Mouse (Mus musculus): ENCODE results near the gene Net1. TPM values are rescaled to one million over a fixed set of nuclear protein-coding genes. Genes with fewer than 3 reads are reported as not detected.

Net1 gene
- polyA plus RNA-seq, 1 experiment from 2014 or later, result 12.9 TPM

DNA sequence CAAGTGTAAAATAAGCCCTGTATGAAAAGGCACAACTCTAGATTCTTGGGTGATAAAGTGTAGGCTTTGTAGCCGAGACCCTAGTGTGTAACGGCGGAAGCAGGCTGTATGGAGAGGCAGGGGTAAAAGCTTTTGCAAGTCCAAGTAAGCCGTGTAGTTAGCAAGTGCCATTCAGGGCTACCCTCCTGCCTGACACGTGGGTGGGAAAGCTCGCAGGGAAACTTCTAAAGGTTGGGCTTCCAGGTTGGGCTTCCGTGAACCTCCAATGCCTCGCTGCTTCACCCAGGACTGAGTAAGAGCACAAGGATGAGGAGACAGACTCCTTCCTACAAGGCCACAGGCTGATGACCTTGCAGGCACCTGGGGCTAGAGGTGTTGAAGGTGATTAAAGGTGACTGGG lies 23.5 kb downstream of the Net1 start:
- ATAC-seq, result no peak
- WGBS, result 76% methylated on average over 8 of the region's 8 CpGs
- H3K9ac ChIP-seq (ENCODE audit: low read depth, low read length), result no peak overlapping the region
- H3K36me3 ChIP-seq (ENCODE audit: control insufficient read depth, insufficient read depth, low read length), result no peaks in the 10 kb centered on the region
- H3K9me3 ChIP-seq (ENCODE audit: control insufficient read depth, low read length), result no peaks in the 10 kb centered on the region
- H3K4me3 ChIP-seq (ENCODE audit: low read length), result no peak overlapping the region
- peaks cover 4% of the 10 kb centered on the region; the same call in 1 of the 2 replicates for H3K27me3 ChIP-seq (replicated peaks; ENCODE audit: control insufficient read depth, insufficient read depth, low read length)
- H3K4me2 ChIP-seq (ENCODE audit: low read length), result no peak overlapping the region
- H3K27ac ChIP-seq (ENCODE audit: low read depth, low read length), result no peak overlapping the region
- H3K4me1 ChIP-seq (ENCODE audit: control insufficient read depth, insufficient read depth, low read depth, low read length), result peaks cover 3% of the 10 kb centered on the region

GRCm38 (mm10) chr13:3893126-3893734 lies 24.8 kb downstream of the Net1 start:
- peak; percentile 100 for ATAC-seq
- Histone ChIP-seq H3K4me2 (ENCODE audit: low read length) (peak overlapping the region; percentile 93), H3K36me3 (ENCODE audit: control insufficient read depth, insufficient read depth, low read length) (no peaks in the 10 kb centered on the region), H3K4me1 (ENCODE audit: control insufficient read depth, insufficient read depth, low read depth, low read length) (peaks cover 3% of the 10 kb centered on the region), H3K9ac (ENCODE audit: low read depth, low read length) (peak overlapping the region; percentile 72), H3K27ac (ENCODE audit: low read depth, low read length) (0 out of 2 replicates have a peak overlapping the region, but pooled peaks have one; percentile 39), H3K27me3 (replicated peaks; ENCODE audit: control insufficient read depth, insufficient read depth, low read length) (peaks cover 4% of the 10 kb centered on the region; the same call in 1 of the 2 replicates), H3K9me3 (ENCODE audit: control insufficient read depth, low read length) (no peaks in the 10 kb centered on the region), H3K4me3 (ENCODE audit: low read length) (peak overlapping the region; percentile 57)
- under 1% methylated on average over 35 of the region's 35 CpGs for WGBS

- ATAC-seq, result no peak
- Histone ChIP-seq H3K36me3 (ENCODE audit: control insufficient read depth, insufficient read depth, low read length) (no peaks in the 10 kb centered on the region; the same call in 1 of the 2 replicates), H3K27me3 (replicated peaks; ENCODE audit: control insufficient read depth, insufficient read depth, low read length) (peaks cover 4% of the 10 kb centered on the region; the same call in 1 of the 2 replicates), H3K4me1 (ENCODE audit: control insufficient read depth, insufficient read depth, low read depth, low read length) (peaks cover 3% of the 10 kb centered on the region), H3K27ac (ENCODE audit: low read depth, low read length) (no peak overlapping the region), H3K4me3 (ENCODE audit: low read length) (peak overlapping the region; percentile 57), H3K9ac (ENCODE audit: low read depth, low read length) (no peak overlapping the region), H3K9me3 (ENCODE audit: control insufficient read depth, low read length) (no peaks in the 10 kb centered on the region), H3K4me2 (ENCODE audit: low read length) (peak overlapping the region; percentile 93)
- WGBS, result 21% methylated on average over 7 of the region's 7 CpGs
Observed at GRCm38 (mm10) chr13:3892601-3893000, 25.4 kb downstream of the Net1 start.

DNA sequence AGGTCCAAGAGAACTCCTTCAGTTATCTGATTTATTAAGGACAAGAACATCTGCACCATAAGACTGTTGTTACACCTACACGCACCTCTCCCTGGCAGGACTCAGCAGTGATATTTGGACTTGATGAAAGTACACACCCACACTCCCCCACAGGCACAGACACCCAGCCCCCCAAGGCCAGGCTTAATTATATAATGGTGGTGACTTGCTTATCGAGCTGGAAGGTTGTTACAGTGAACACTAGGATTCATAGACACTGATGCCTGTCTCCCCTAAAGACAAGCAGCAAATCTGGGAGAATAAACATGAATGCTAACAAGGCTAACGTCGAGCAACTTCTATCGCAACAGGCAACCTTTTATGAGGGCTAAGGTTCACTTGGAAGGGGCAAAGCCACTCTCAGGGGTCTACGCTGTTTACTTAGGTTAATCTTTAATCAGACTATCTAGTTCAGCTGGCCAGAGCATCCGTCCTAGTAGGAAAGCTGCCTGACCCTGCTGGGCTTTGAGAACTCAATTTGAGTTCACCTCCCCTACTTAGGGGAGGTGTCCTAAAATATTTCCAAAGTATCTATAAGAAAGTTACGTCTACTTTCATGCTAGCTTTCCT lies 26.4 kb downstream of the Net1 start:
- peaks cover 4% of the 10 kb centered on the region; the same call in 1 of the 2 replicates for H3K27me3 ChIP-seq (replicated peaks; ENCODE audit: control insufficient read depth, insufficient read depth, low read length)
- no peak for ATAC-seq
- H3K27ac ChIP-seq (ENCODE audit: low read depth, low read length), result no peak overlapping the region
- peak overlapping the region; percentile 10; the same call in 1 of the 2 replicates for H3K4me2 ChIP-seq (ENCODE audit: low read length)
- peaks cover 3% of the 10 kb centered on the region for H3K4me1 ChIP-seq (ENCODE audit: control insufficient read depth, insufficient read depth, low read depth, low read length)
- no peak overlapping the region for H3K4me3 ChIP-seq (ENCODE audit: low read length)
- no peak overlapping the region for H3K9ac ChIP-seq (ENCODE audit: low read depth, low read length)
- 57% methylated on average over 8 of the region's 8 CpGs for WGBS
- no peaks in the 10 kb centered on the region for H3K9me3 ChIP-seq (ENCODE audit: control insufficient read depth, low read length)
- H3K36me3 ChIP-seq (ENCODE audit: control insufficient read depth, insufficient read depth, low read length), result peaks cover 6% of the 10 kb centered on the region; the same call in 1 of the 2 replicates

DNA sequence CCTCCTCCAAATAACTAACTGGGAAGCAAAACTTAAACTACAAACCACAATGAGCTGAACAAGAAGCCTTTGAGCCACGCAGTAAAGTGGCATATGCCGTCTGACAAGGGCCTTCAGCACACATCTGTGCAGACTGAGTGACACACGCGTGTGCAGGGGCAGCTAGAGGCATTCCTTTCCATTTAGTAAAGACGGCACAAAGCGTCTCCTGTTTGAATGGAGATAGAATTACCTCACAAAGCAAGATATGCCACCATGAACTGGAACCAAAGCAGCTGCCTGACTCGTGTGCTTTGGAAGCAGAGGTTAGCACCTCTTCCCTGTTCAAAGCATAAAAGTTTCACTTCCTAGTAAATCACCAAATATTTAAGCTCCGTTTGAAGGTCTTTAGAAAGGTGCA lies 28.0 kb downstream of the Net1 start:
- no peak for ATAC-seq
- Histone ChIP-seq H3K27ac (ENCODE audit: low read depth, low read length) (no peak overlapping the region), H3K4me1 (ENCODE audit: control insufficient read depth, insufficient read depth, low read depth, low read length) (peaks cover 3% of the 10 kb centered on the region), H3K36me3 (ENCODE audit: control insufficient read depth, insufficient read depth, low read length) (peaks cover 6% of the 10 kb centered on the region; the same call in 1 of the 2 replicates), H3K4me2 (ENCODE audit: low read length) (no peak overlapping the region), H3K9ac (ENCODE audit: low read depth, low read length) (no peak overlapping the region), H3K4me3 (ENCODE audit: low read length) (no peak overlapping the region), H3K9me3 (ENCODE audit: control insufficient read depth, low read length) (no peaks in the 10 kb centered on the region), H3K27me3 (replicated peaks; ENCODE audit: control insufficient read depth, insufficient read depth, low read length) (peaks cover 4% of the 10 kb centered on the region; the same call in 1 of the 2 replicates)
- WGBS, result 56% methylated on average over 8 of the region's 8 CpGs

GRCm38 (mm10) chr13:3889111-3889510 lies 28.9 kb downstream of the Net1 start:
- Histone ChIP-seq H3K4me2 (ENCODE audit: low read length) (no peak overlapping the region), H3K9ac (ENCODE audit: low read depth, low read length) (no peak overlapping the region), H3K4me3 (ENCODE audit: low read length) (no peak overlapping the region), H3K27me3 (replicated peaks; ENCODE audit: control insufficient read depth, insufficient read depth, low read length) (peaks cover 4% of the 10 kb centered on the region; the same call in 1 of the 2 replicates), H3K4me1 (ENCODE audit: control insufficient read depth, insufficient read depth, low read depth, low read length) (peaks cover 3% of the 10 kb centered on the region), H3K36me3 (ENCODE audit: control insufficient read depth, insufficient read depth, low read length) (peaks cover 6% of the 10 kb centered on the region; the same call in 1 of the 2 replicates), H3K9me3 (ENCODE audit: control insufficient read depth, low read length) (no peaks in the 10 kb centered on the region), H3K27ac (ENCODE audit: low read depth, low read length) (no peak overlapping the region)
- ATAC-seq, result no peak
- WGBS, result 96% methylated on average over 3 of the region's 3 CpGs

- Histone ChIP-seq H3K27ac (ENCODE audit: low read depth, low read length) (no peak overlapping the region), H3K9me3 (ENCODE audit: control insufficient read depth, low read length) (no peaks in the 10 kb centered on the region), H3K4me1 (ENCODE audit: control insufficient read depth, insufficient read depth, low read depth, low read length) (no peaks in the 10 kb centered on the region), H3K36me3 (ENCODE audit: control insufficient read depth, insufficient read depth, low read length) (peaks cover 10% of the 10 kb centered on the region; the same call in 1 of the 2 replicates), H3K4me2 (ENCODE audit: low read length) (no peak overlapping the region), H3K4me3 (ENCODE audit: low read length) (no peak overlapping the region), H3K9ac (ENCODE audit: low read depth, low read length) (no peak overlapping the region), H3K27me3 (replicated peaks; ENCODE audit: control insufficient read depth, insufficient read depth, low read length) (peaks cover 1% of the 10 kb centered on the region; the same call in 1 of the 2 replicates)
- no peak for ATAC-seq
- WGBS, result 93% methylated on average over 7 of the region's 7 CpGs
Observed at GRCm38 (mm10) chr13:3886663-3887062, 31.4 kb downstream of the Net1 start.

GRCm38 (mm10) chr13:3877679-3878220 lies 40.3 kb downstream of the Net1 start:
- H3K36me3 ChIP-seq (ENCODE audit: control insufficient read depth, insufficient read depth, low read length), result peaks cover 3% of the 10 kb centered on the region; the same call in 1 of the 2 replicates
- no peaks in the 10 kb centered on the region for H3K4me1 ChIP-seq (ENCODE audit: control insufficient read depth, insufficient read depth, low read depth, low read length)
- H3K27me3 ChIP-seq (replicated peaks; ENCODE audit: control insufficient read depth, insufficient read depth, low read length), result no peaks in the 10 kb centered on the region
- H3K4me3 ChIP-seq (ENCODE audit: low read length), result no peak overlapping the region
- 62% methylated on average over 4 of the region's 4 CpGs for whole genome bisulfite sequencing
- H3K27ac ChIP-seq (ENCODE audit: low read depth, low read length), result no peak overlapping the region
- no peak overlapping the region for H3K9ac ChIP-seq (ENCODE audit: low read depth, low read length)
- no peaks in the 10 kb centered on the region for H3K9me3 ChIP-seq (ENCODE audit: control insufficient read depth, low read length)
- no peak overlapping the region for H3K4me2 ChIP-seq (ENCODE audit: low read length)
- no peak for ATAC-seq

- no peak overlapping the region for H3K9ac ChIP-seq (ENCODE audit: low read depth, low read length)
- H3K36me3 ChIP-seq (ENCODE audit: control insufficient read depth, insufficient read depth, low read length), result peaks cover 3% of the 10 kb centered on the region; the same call in 1 of the 2 replicates
- no peaks in the 10 kb centered on the region for H3K9me3 ChIP-seq (ENCODE audit: control insufficient read depth, low read length)
- H3K4me2 ChIP-seq (ENCODE audit: low read length), result no peak overlapping the region
- WGBS, result 70% methylated on average over 6 of the region's 6 CpGs
- no peaks in the 10 kb centered on the region for H3K27me3 ChIP-seq (replicated peaks; ENCODE audit: control insufficient read depth, insufficient read depth, low read length)
- ATAC-seq, result 0 out of 2 replicates have a peak, but pooled peaks have one; percentile 6
- H3K4me1 ChIP-seq (ENCODE audit: control insufficient read depth, insufficient read depth, low read depth, low read length), result no peaks in the 10 kb centered on the region
- H3K27ac ChIP-seq (ENCODE audit: low read depth, low read length), result no peak overlapping the region
- no peak overlapping the region for H3K4me3 ChIP-seq (ENCODE audit: low read length)
Observed at GRCm38 (mm10) chr13:3877185-3877584, 40.8 kb downstream of the Net1 start.
